Mouse (Mus musculus) 3134 (cell line): ENCODE results near the gene Plekha5.
"Not testable (repeated sequence)": the region's sequence is repeated elsewhere in the genome, so short reads cannot be mapped to it uniquely, and the experiment has no call there.

Experiments used
- DNase-seq: peaks from one replicate; pipeline ENCODE4 v3.0.0-alpha.2; 2011; ENCODE audit warnings: low spot score; ENCODE audit not compliant: insufficient read length; ENCODE audit errors: extremely low read depth

Plekha5 gene

DNA sequence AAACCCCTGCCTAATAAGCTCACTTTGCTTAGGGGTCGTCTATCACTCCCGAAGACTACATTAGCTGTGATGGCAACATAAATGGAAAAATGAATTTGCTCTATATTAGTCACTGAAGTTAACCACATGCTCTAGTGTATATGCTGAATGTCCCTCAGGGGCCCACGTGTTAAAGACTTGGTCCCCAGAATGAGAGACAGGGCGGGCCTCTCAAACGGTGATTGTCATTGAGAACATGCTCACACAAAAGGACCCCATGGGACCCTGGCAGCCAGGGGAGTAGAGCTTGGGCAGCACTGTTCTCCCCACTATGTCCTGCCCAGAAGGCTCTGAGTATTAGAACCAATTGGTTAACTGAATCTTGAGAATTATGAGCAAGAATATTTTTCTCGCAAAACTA is 97.1 kb downstream of the Plekha5 start:
- no peak for DNase-seq

- no peak for DNase-seq
These were observed 98.0 kb downstream of the Plekha5 start for GRCm38 (mm10) chr6:140521832-140522231.

GRCm38 (mm10) chr6:140523600-140523999 is 99.7 kb downstream of the Plekha5 start:
- DNase-seq = no peak

GRCm38 (mm10) chr6:140528414-140528813 is 104.6 kb downstream of the Plekha5 start:
- DNase-seq = no peak

DNA sequence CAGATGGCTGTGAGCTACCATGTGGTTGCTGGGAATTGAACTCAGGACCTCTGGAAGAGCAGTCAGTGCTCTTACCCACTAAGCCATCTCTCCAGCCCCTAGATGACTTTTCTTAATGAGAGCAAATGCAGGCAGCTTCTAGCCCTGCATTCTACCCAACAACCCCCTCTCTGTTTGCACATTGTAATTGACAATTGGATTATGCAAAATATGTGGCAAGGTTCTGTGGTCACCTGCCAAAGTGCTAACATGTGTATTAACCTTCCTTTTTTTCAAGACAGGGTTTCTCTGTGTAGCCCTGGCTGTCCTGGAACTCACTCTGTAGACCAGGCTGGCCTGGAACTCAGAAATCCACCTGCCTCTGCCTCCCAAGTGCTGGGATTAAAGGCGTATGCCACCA is 109.0 kb downstream of the Plekha5 start:
- DNase-seq = not testable (repeated sequence)

DNA sequence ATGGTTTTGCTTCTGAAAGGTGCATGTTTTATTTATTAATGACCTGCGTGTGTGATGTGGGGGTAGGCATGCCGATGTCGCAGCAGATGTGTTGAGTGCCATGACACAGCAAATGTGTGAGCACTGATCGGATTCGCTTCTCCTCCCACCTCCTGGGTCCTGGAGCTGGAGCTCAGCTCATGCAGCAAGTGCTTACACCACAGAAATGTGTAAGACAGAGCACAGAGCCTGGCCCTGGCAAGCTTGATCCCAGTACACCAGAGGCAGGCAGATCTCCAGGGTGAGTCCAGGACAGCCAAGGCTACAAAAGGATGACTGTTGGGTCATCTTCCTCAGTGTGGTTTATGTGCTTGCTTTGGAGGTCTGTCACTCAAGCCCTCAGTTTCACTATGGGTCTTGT is 109.8 kb downstream of the Plekha5 start:
- no peak for DNase-seq

GRCm38 (mm10) chr6:140535504-140535903 is 111.7 kb downstream of the Plekha5 start:
- peak; percentile 34 for DNase-seq

DNA sequence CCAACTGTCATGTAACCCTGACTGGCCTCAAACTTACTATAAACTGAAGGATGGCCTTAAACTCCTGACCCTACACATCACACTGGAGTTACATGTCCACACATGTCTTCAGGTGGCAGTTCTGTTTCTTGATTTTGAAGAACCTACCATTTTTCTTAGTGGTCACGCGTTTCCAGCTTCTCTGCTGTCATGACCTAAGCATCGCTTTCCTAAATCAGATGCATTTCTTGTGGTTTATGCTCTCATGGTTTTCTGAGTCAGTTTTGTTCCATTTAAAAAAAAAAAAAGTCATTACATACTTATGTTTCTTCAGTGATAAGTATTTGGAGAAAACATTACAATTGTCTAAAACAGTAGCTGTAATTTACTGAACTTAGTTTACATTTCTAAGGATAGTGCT is 118.1 kb downstream of the Plekha5 start:
- no peak for DNase-seq

- DNase-seq = no peak
These were observed 119.3 kb downstream of the Plekha5 start for GRCm38 (mm10) chr6:140543005-140543794.

GRCm38 (mm10) chr6:140546095-140546494 is 122.2 kb downstream of the Plekha5 start:
- DNase-seq = no peak

GRCm38 (mm10) chr6:140546648-140547201 is 122.9 kb downstream of the Plekha5 start:
- peak; percentile 54 for DNase-seq

DNA sequence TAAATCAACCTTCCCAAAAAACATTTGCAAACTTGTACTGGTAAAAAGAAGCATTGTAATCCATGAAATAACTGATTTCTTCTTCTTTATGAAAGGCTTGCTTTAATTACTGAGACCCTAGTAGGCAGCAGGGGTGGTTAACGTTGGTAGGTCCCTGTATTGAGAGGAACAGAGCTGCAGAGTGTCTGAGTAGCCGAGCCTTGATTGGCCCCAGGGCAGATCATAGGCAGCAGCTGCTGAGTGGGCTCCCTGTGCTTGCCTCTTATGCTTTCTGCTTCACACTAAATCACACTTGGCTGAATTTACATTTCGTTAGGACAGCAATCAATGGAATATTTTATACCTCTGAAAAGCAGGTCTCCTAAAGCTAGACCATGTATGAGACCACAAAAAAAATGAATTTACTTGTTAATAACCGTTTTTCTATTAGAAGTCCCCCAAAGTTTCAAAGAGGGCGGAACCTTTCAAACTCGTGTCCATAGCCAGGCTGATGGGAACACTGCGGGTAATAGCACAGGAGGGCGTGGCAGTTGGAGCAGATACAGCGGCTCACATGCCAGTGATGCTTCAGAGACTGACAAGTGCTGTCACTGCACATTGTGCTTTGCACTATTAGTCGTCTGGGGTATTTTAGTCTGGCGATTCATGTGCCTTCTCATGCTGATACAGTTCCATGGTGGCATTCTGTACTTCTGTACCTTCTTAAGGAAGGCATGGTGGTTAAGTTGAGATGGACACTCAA is 123.5 kb downstream of the Plekha5 start:
- no peak for DNase-seq

- peak; percentile 72 for DNase-seq
These were observed 124.4 kb downstream of the Plekha5 start for GRCm38 (mm10) chr6:140548082-140548769.

GRCm38 (mm10) chr6:140550741-140551140 is 126.9 kb downstream of the Plekha5 start:
- no peak for DNase-seq

DNA sequence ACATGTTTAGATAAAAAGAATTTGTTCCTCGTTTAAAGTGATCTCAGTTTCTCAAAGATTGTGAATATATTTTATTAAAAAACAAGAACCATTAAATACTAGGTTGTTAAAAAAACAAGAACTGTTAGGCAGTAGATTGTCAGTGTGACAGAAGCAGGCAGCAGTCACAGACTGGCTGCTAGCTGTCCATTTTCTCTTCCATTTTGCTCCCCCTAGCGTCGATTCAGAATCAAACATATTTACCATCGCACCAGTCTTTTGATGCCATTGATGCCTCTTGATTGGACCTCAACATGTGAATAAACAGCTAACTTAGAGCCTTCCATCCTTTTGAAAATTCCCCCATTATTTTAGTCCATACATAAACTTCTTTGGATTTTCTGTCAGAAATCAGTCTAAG is 130.4 kb downstream of the Plekha5 start:
- no peak for DNase-seq

DNA sequence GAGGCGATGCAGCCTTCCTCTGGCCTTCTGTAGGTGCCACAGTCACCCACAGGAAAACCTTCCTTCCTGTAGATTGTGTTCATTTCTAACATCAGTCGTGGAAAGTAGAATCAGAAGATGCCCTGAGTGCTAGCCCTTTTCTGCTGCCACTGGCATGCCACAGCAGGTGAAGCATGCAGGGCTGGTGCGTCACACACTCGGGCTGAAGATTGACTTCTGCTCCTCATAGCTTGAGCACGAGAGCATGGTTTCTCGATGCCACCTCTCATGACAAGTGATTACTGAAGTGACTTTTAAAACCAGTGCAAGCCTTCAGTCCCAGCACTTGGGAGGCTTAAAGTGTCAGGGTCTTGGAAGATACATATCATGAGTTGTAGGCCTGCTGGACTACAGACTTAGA is 135.6 kb downstream of the Plekha5 start:
- DNase-seq = no peak

DNA sequence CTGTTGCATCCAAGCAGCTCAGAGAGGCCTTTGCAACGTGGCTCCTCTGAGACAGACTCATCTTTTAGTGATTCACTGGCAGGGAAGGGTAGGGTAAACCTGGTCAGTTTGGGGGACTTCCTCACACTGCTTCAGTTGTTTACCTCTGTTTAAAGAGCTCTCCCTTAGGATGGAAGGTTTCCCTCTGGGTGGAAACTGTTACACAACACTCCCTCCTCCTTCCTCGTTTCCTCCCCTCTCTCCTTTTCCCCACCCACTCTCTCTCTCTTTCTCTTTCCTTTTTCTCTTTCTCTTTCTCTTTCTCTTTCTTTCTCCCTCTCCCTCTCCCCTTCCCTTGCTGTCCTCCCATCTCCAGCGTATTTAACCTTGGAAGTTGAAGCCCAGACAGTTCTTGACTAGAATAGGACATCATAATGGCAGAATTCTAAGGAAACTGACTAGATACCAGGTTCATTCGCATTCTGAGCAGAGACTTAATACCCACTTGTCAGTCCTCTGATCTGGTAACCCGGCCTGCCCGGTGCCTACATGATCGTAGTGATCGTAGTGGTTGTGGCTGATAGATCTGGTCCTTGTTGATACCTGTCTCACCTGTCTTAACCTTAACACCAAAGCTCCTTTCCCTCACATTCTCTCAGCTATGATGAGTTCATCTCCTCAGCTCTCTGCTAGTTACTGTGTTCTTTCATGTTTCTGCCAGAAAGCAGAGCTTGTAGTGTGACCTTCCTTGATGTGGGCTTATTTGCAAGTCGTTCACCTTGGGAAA is 137.5 kb downstream of the Plekha5 start:
- no peak for DNase-seq

- no peak for DNase-seq
These were observed 138.2 kb downstream of the Plekha5 start for GRCm38 (mm10) chr6:140561917-140562590.

DNA sequence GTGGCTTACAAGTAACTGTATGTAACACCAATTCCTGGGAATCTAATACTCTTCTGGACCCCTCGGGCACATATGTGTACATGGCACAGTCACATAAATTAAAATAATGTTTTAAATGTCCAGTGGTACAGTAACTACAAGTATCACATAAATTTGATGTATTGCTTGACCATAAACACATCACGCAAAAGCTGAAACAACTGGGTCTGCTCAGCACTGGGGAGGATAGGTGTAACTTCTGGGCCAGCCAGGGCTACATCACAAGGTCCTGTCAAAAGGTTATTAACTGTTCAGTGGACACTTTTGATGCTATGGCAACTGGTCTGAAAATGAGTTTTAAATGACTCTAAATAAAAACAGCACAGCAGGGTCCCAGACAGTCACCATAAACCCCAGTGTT is 143.3 kb downstream of the Plekha5 start:
- DNase-seq = no peak

GRCm38 (mm10) chr6:140567897-140568296 is 144.0 kb downstream of the Plekha5 start:
- no peak for DNase-seq
